Mouse (Mus musculus) liver, adult 10 weeks (tissue): ENCODE results near the gene Aven. TPM values are rescaled to one million over a fixed set of nuclear protein-coding genes. Genes with fewer than 3 reads are reported as not detected.

Experiments used
- polyA plus RNA-seq: library from polyadenylated mRNA; stranded (reverse); fragments of 350-450 nt; fragmentation: Illumina TruSeq; extraction: RNeasy Lipid Tissue Mini Kit (QIAGEN cat#74804); gene quantifications from one replicate; pipeline ENCODE4 v1.2.3, GENCODE M21; 2014; ENCODE audit warnings: low read depth, low replicate concordance

The Aven gene
- polyA plus RNA-seq = 9.1 TPM

GRCm38 (mm10) chr2:112492856-112493538 lies at the start of gene Aven:
Gene Aven (plus strand): TSS chr2:112492964.

GRCm38 (mm10) chr2:112454862-112455564 lies 37.8 kb upstream of the Aven start, which contains the start of gene Emc7:
Gene Emc7 (plus strand): TSS chr2:112454997.

GRCm38 (mm10) chr2:112480669-112481068 lies 12.1 kb upstream of the Aven start, which contains the start of gene Chrm5:
Gene Chrm5 (minus strand): TSS chr2:112480769.

Other genes with a start within 250 kb of the Aven start
- not detected for gene Nutm1, start 233.7 kb upstream of the Aven start, polyA plus RNA-seq
- gene Nop10, start 231.0 kb upstream of the Aven start, polyA plus RNA-seq = 25.4 TPM
- 10.0 TPM for gene Slc12a6, start 227.1 kb upstream of the Aven start, polyA plus RNA-seq
- 0.08 TPM for gene Gm21985, start 226.7 kb upstream of the Aven start, polyA plus RNA-seq
- 58.8 TPM for gene Emc4, start 124.9 kb upstream of the Aven start, polyA plus RNA-seq
- gene Katnbl1, start 113.8 kb upstream of the Aven start, polyA plus RNA-seq = 13.6 TPM
- gene Emc7, start 38.0 kb upstream of the Aven start, polyA plus RNA-seq = 42.6 TPM
- gene Chrm5, start 12.2 kb upstream of the Aven start, polyA plus RNA-seq = not detected